Mouse (Mus musculus) midbrain, postnatal 0 days (tissue): ENCODE results near the gene Vps41. TPM values are rescaled to one million over a fixed set of nuclear protein-coding genes. Genes with fewer than 3 reads are reported as not detected.

Experiments
- ATAC-seq: fragments of 200-750 bp; cut with Nextera tagmentation; 2 replicates; pipeline ENCODE4 v1.8.0; 2017; ENCODE audit warnings: moderate number of reproducible peaks, mild to moderate bottlenecking, moderate TSS enrichment, moderate library complexity; ENCODE audit not compliant: low FRiP score
- DNase-seq: peaks from one replicate; pipeline ENCODE4 v3.0.0-alpha.2; 2015; ENCODE audit warnings: low spot score
- H3K27ac ChIP-seq: fragments of 300-500 bp; sonication (generic); 2 replicates; pipeline ENCODE4 v1.5.1; 2014; ENCODE audit warnings: low read depth, mild to moderate bottlenecking, low read length, mixed read lengths
- H3K27me3 ChIP-seq: fragments of 300-500 bp; sonication (generic); 2 replicates; pipeline ENCODE4 v1.6.1; 2014; ENCODE audit warnings: low read length, control low read depth, mixed read lengths; ENCODE audit not compliant: insufficient read depth
- H3K36me3 ChIP-seq: fragments of 300-500 bp; sonication (generic); 2 replicates; pipeline ENCODE4 v1.6.1; 2014; ENCODE audit warnings: low read length, control low read depth, mixed read lengths; ENCODE audit not compliant: insufficient read depth
- H3K4me1 ChIP-seq: fragments of 300-500 bp; sonication (generic); 2 replicates; pipeline ENCODE4 v1.6.1; 2014; ENCODE audit warnings: mild to moderate bottlenecking, control low read depth, antibody characterized with exemption, low read length, mixed read lengths; ENCODE audit not compliant: insufficient read depth
- H3K4me2 ChIP-seq: fragments of 300-500 bp; sonication (generic); 2 replicates; pipeline ENCODE4 v1.6.1; 2014; ENCODE audit warnings: low read depth, mild to moderate bottlenecking, low read length, mixed read lengths; ENCODE audit not compliant: poor library complexity, severe bottlenecking
- H3K4me3 ChIP-seq: fragments of 300-500 bp; sonication (generic); 2 replicates; pipeline ENCODE4 v1.5.1; 2014; ENCODE audit warnings: low read depth, mild to moderate bottlenecking, low read length, moderate library complexity
- H3K9ac ChIP-seq: fragments of 300-500 bp; sonication (generic); replicated peaks from 2 replicates; pipeline ENCODE4 v1.6.1; 2014; ENCODE audit warnings: mild to moderate bottlenecking, low read length, moderate library complexity, mixed read lengths; ENCODE audit not compliant: poor library complexity, severe bottlenecking
- H3K9me3 ChIP-seq: fragments of 300-500 bp; sonication (generic); 2 replicates; pipeline ENCODE4 v1.6.1; 2016; ENCODE audit warnings: low read length, control low read depth
- CTCF ChIP-seq: IDR thresholded peaks from 2 replicates; pipeline ENCODE4 v1.5.1; 2016; ENCODE audit warnings: antibody characterized with exemption, mild to moderate bottlenecking
- WGBS: fragments of 180-500 bp; shearing (Covaris S2); extraction: QIAGEN DNeasy Blood & Tissue Kit; methylation state at CpG from one replicate; pipeline ENCODE4 v1.1.7; 2014; 5-methylcytosine and 5-hydroxymethylcytosine counted together
- polyA plus RNA-seq: library from polyadenylated mRNA; unstranded; fragments of >200 nt; fragmentation: Nextera tagmentation; extraction: Ambion mirVana; gene quantifications from 2 replicates; pipeline ENCODE4 v1.2.1, GENCODE M21; 2015
- total RNA-seq: library from RNA; depleted of rRNA; stranded (reverse); fragments of >200 nt; gene quantifications from 2 replicates; pipeline ENCODE4 v1.2.3, GENCODE M21; 2014

Gene Vps41
- total and polyA plus RNA-seq, 2 experiments from 2014 or later, result 98.4 to 102 TPM

- no peaks in the 10 kb centered on the region for H3K27me3 ChIP-seq
- ATAC-seq, result no peak
- TF ChIP-seq CTCF, result no peak
- H3K4me3 ChIP-seq, result no peak overlapping the region
- H3K4me2 ChIP-seq, result no peak overlapping the region
- no peaks in the 10 kb centered on the region for H3K9me3 ChIP-seq
- no peak for DNase-seq
- no peak overlapping the region for H3K9ac ChIP-seq
- no peaks in the 10 kb centered on the region for H3K36me3 ChIP-seq
- 65% methylated on average over 2 of the region's 2 CpGs for WGBS
- H3K27ac ChIP-seq, result no peak overlapping the region
- no peaks in the 10 kb centered on the region for H3K4me1 ChIP-seq
These were observed 71.6 kb downstream of the Vps41 start for GRCm38 (mm10) chr13:18788689-18789088.

DNA sequence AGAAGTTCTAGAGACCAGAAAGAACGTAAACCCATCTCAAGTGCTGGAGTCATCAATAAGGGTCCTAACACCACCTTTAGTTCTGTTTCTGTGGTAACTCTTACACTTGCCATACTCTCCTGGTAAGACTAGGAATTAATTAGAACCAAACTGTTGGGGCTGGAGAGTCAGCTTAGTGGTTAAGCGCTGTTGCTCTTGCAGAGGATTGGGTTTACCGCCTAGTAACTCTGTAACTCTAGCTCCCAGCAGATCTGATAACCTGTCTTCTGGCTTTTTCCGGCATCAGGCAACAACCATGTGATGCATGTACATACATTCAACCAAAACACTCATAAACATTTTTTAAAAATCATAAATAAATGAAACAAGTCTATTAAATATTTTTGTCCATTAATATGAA is 72.6 kb downstream of the Vps41 start:
- H3K4me1 ChIP-seq, result no peaks in the 10 kb centered on the region
- H3K4me3 ChIP-seq, result no peak overlapping the region
- no peaks in the 10 kb centered on the region for H3K27me3 ChIP-seq
- H3K9ac ChIP-seq, result no peak overlapping the region
- no peak for TF ChIP-seq CTCF
- DNase-seq (no peak), ATAC-seq (no peak)
- no peak overlapping the region for H3K4me2 ChIP-seq
- no peaks in the 10 kb centered on the region for H3K36me3 ChIP-seq
- 90% methylated on average over 4 of the region's 4 CpGs for WGBS
- no peak overlapping the region for H3K27ac ChIP-seq
- H3K9me3 ChIP-seq, result no peaks in the 10 kb centered on the region

DNA sequence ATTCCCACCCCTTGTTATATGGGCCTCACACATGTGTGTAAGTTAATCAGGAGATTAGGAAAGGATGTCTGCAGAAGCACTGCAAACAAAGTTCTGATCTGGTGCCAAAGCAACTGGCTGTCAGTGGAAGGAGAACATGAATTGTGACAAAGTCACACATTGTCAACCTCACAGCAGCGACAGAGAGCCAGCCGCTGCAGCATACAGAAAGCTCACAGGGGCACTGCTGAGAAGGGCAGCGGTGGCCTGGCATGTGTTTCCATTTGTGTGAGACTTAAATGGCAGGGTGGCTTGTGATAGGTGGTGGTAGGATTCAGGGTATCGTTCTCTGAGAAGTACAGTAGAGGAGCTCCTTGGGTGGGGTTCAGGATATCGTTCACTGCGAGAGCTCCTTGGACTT is 73.0 kb downstream of the Vps41 start:
- Histone ChIP-seq H3K9ac (no peak overlapping the region), H3K4me1 (no peaks in the 10 kb centered on the region), H3K4me2 (no peak overlapping the region), H3K4me3 (no peak overlapping the region), H3K36me3 (no peaks in the 10 kb centered on the region), H3K27ac (no peak overlapping the region), H3K27me3 (no peaks in the 10 kb centered on the region), H3K9me3 (no peaks in the 10 kb centered on the region)
- no peak for TF ChIP-seq CTCF
- DNase-seq (peak; percentile 19), ATAC-seq (no peak)
- 48% methylated on average over 6 of the region's 6 CpGs for WGBS

- H3K9ac ChIP-seq, result no peak overlapping the region
- no peaks in the 10 kb centered on the region for H3K9me3 ChIP-seq
- no peak for DNase-seq
- H3K4me1 ChIP-seq, result no peaks in the 10 kb centered on the region
- 41% methylated on average over 4 of the region's 4 CpGs for WGBS
- TF ChIP-seq CTCF, result no peak
- H3K36me3 ChIP-seq, result no peaks in the 10 kb centered on the region
- H3K27ac ChIP-seq, result no peak overlapping the region
- H3K4me2 ChIP-seq, result no peak overlapping the region
- H3K4me3 ChIP-seq, result no peak overlapping the region
- H3K27me3 ChIP-seq, result no peaks in the 10 kb centered on the region
- ATAC-seq, result no peak
These were observed 74.2 kb downstream of the Vps41 start for GRCm38 (mm10) chr13:18791314-18791713.

GRCm38 (mm10) chr13:18791724-18792123 is 74.6 kb downstream of the Vps41 start:
- H3K9ac ChIP-seq, result no peak overlapping the region
- H3K4me3 ChIP-seq, result no peak overlapping the region
- H3K36me3 ChIP-seq, result no peaks in the 10 kb centered on the region
- H3K4me2 ChIP-seq, result no peak overlapping the region
- H3K27ac ChIP-seq, result no peak overlapping the region
- DNase-seq (no peak), ATAC-seq (no peak)
- no peaks in the 10 kb centered on the region for H3K27me3 ChIP-seq
- H3K9me3 ChIP-seq, result no peaks in the 10 kb centered on the region
- no peaks in the 10 kb centered on the region for H3K4me1 ChIP-seq
- 60% methylated on average over 2 of the region's 2 CpGs for WGBS
- TF ChIP-seq CTCF, result no peak

- Histone ChIP-seq H3K4me2 (no peak overlapping the region), H3K9ac (no peak overlapping the region), H3K4me1 (no peaks in the 10 kb centered on the region), H3K27me3 (no peaks in the 10 kb centered on the region), H3K27ac (no peak overlapping the region), H3K4me3 (no peak overlapping the region), H3K36me3 (no peaks in the 10 kb centered on the region), H3K9me3 (no peaks in the 10 kb centered on the region)
- ATAC-seq (no peak), DNase-seq (no peak)
- no peak for TF ChIP-seq CTCF
- 68% methylated on average over 3 of the region's 3 CpGs for WGBS
These were observed 77.4 kb downstream of the Vps41 start for GRCm38 (mm10) chr13:18794454-18794853.
